Mouse (Mus musculus) myocyte (in vitro differentiated cells): ENCODE results near the gene Bcas3. TPM values are rescaled to one million over a fixed set of nuclear protein-coding genes. Genes with fewer than 3 reads are reported as not detected.

Experiments
- H3K27me3 ChIP-seq: one replicate; pipeline ENCODE4 v1.6.1; 2011; ENCODE audit not compliant: control insufficient read depth, insufficient read depth, insufficient read length
- H3K36me3 ChIP-seq: one replicate; pipeline ENCODE4 v1.6.1; 2011; ENCODE audit not compliant: control insufficient read depth, insufficient read depth
- H3K4me2 ChIP-seq: one replicate; pipeline ENCODE4 v1.6.1; 2011; ENCODE audit warnings: low read depth, control low read depth
- H3K4me3 ChIP-seq: one replicate; pipeline ENCODE4 v1.5.1; 2011; ENCODE audit warnings: mild to moderate bottlenecking, control low read depth, moderate library complexity
- H3K79me2 ChIP-seq: one replicate; pipeline ENCODE4 v1.6.1; 2011; ENCODE audit not compliant: control insufficient read depth, insufficient read depth
- H3ac ChIP-seq: one replicate; pipeline ENCODE4 v1.6.1; 2011; ENCODE audit not compliant: control insufficient read depth, insufficient read length
- CEBPB ChIP-seq: IDR thresholded peaks from 2 replicates; pipeline ENCODE4 v1.6.1; 2011; ENCODE audit warnings: mild to moderate bottlenecking, moderate library complexity; ENCODE audit not compliant: poor library complexity, insufficient read depth, severe bottlenecking
- E2F4 ChIP-seq: IDR thresholded peaks from one replicate; pipeline ENCODE4 v1.6.1; 2011; ENCODE audit warnings: mild to moderate bottlenecking, control low read depth, moderate library complexity; ENCODE audit not compliant: insufficient read depth
- MAX ChIP-seq: IDR thresholded peaks from one replicate; pipeline ENCODE4 v1.6.1; 2011; ENCODE audit warnings: low read depth, mild to moderate bottlenecking, control low read depth
- MYOD1 ChIP-seq, 3 experiments: IDR thresholded peaks; one replicate each; pipeline ENCODE4 v1.6.1; 2011; ENCODE audit warnings: control low read depth in 2 of 3, low read depth in 2 of 3, mild to moderate bottlenecking in 2 of 3, moderate library complexity in 1 of 3; ENCODE audit not compliant: insufficient read length in 2 of 3, control insufficient read depth in 1 of 3
- MYOG ChIP-seq, 3 experiments: IDR thresholded peaks; one replicate each; pipeline ENCODE4 v1.6.1; 2011; ENCODE audit warnings: control low read depth in 2 of 3, low read depth in 2 of 3, mild to moderate bottlenecking in 2 of 3; ENCODE audit not compliant: insufficient read length in 2 of 3, control insufficient read depth in 1 of 3, insufficient read depth in 1 of 3
- POLR2A ChIP-seq: IDR thresholded peaks from one replicate; pipeline ENCODE4 v1.6.1; 2011; ENCODE audit warnings: low read depth, mild to moderate bottlenecking, control low read depth, moderate library complexity; ENCODE audit not compliant: insufficient read length
- POLR2AphosphoS2 ChIP-seq: IDR thresholded peaks from one replicate; pipeline ENCODE4 v1.6.1; 2011; ENCODE audit warnings: low read depth, control low read depth; ENCODE audit not compliant: insufficient read length
- REST ChIP-seq: IDR thresholded peaks from one replicate; pipeline ENCODE4 v1.6.1; 2011; ENCODE audit warnings: mild to moderate bottlenecking, control low read depth, moderate library complexity; ENCODE audit not compliant: insufficient read depth, insufficient read length
- SRF ChIP-seq: IDR thresholded peaks from one replicate; pipeline ENCODE4 v1.6.1; 2011; ENCODE audit warnings: low read depth; ENCODE audit not compliant: control insufficient read depth, insufficient read length
- TCF12 ChIP-seq: IDR thresholded peaks from one replicate; pipeline ENCODE4 v1.6.1; 2011; ENCODE audit warnings: mild to moderate bottlenecking, control low read depth; ENCODE audit not compliant: poor library complexity, insufficient read depth, severe bottlenecking
- TCF3 ChIP-seq: IDR thresholded peaks from one replicate; pipeline ENCODE4 v1.6.1; 2011; ENCODE audit warnings: low read depth, control low read depth; ENCODE audit not compliant: insufficient read length
- USF1 ChIP-seq: IDR thresholded peaks from one replicate; pipeline ENCODE4 v1.6.1; 2011; ENCODE audit warnings: low read depth, mild to moderate bottlenecking, control low read depth, moderate library complexity
- polyA plus RNA-seq: library from polyadenylated mRNA; unstranded; fragments of >200 nt; fragmentation: generic; extraction: Trizol; gene quantifications from one replicate; pipeline ENCODE4 v1.2.1, GENCODE M21; 2012; ENCODE audit warnings: missing spikeins

Bcas3 gene
- polyA plus RNA-seq, 1 experiment = 30.1 TPM

DNA sequence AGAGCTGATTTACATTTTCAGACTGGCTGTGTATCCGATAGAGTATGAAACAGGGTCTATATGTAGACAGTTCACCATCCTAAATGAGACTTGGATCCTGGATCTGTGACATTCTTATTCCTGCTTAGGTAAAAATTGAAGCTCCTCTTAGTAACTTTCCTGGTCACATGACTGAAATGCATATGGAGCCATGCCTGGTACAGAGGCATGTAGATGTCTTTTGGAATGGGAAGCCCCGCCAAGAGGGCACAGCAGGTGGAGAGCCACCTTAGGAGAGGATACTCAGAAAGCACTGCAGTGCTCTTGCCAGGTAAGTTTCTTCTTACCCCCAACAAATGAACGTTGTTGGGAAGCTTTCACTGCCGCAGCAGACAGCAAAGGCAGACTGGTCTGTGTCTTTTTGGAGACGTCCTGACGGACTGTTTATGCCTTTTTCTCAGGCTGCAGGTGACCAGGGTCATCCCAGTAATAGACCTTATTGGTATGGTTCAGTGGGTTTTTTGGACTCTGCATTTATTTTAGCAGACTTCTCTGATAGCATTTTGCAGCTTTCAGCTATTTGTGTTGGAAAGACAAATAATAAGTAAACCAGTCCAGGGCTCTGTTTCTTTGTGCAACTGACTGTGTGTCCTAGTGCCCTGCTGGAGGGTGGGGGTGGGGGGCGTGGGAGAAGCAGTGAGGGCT lies 292.3 kb downstream of the Bcas3 start:
- TF ChIP-seq SRF = no peak
- TF ChIP-seq MYOD1 (IDR thresholded peaks at IDR 0.05; ENCODE audit: control insufficient read depth in 1 of 3, insufficient read length in 2 of 3, low read depth in 2 of 3) = no peak
- Histone ChIP-seq H3ac (no peak overlapping the region), H3K4me3 (no peak overlapping the region), H3K36me3 (no peaks in the 10 kb centered on the region), H3K4me2 (no peak overlapping the region), H3K27me3 (no peaks in the 10 kb centered on the region), H3K79me2 (no peaks in the 10 kb centered on the region)

DNA sequence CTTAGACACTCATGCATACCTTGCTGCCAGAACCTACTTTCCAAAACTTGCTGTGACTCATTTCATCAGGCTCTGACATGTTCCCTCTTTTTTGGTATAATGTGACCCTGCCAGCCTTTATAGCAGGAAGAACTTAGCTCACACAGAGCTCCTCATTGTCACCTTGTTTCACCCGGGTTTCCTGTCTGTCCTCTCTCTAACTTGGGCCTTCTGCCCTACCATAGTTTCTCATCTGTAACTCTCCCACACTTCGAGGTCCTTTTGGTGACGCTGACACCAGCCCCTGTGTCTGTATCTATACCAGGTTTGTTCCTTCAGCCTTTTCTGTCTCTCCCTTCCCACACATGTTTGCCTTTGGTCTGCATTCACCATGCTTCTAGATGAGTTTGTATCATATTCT lies 295.9 kb downstream of the Bcas3 start:
- Histone ChIP-seq H3K4me2 (no peak overlapping the region), H3K27me3 (no peaks in the 10 kb centered on the region), H3K79me2 (no peaks in the 10 kb centered on the region), H3K36me3 (no peaks in the 10 kb centered on the region), H3ac (no peak overlapping the region), H3K4me3 (no peak overlapping the region)
- TF ChIP-seq MYOG (IDR thresholded peaks at IDR 0.05; ENCODE audit: control insufficient read depth in 1 of 3, insufficient read depth in 1 of 3, insufficient read length in 2 of 3, low read depth in 2 of 3) = no peak
- TF ChIP-seq REST = no peak
- TF ChIP-seq TCF12 = no peak
- TF ChIP-seq SRF = no peak
- TF ChIP-seq POLR2AphosphoS2 = no peak
- no peak for TF ChIP-seq MAX
- no peak for TF ChIP-seq CEBPB
- TF ChIP-seq MYOD1 (IDR thresholded peaks at IDR 0.05; ENCODE audit: control insufficient read depth in 1 of 3, insufficient read length in 2 of 3, low read depth in 2 of 3) = no peak

DNA sequence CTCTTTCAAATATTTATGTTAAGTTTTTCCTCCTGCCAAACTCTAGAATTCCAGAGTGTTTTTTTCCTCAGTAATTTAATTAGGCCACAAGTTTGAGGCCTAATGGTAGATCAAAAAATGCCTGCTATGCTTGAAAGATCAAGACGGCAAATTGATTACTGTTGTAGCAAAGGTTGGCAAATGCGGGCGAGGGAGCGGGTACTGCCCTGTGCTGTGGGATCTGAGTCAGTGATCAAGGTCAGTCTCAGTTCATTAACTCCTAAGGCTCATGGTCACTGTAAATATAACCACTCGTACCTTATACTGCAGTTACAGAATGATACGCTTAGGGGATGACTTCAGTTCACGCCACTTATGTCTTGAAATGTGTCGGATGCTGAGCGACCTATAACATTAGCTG lies 296.4 kb downstream of the Bcas3 start:
- Histone ChIP-seq H3K79me2 (no peaks in the 10 kb centered on the region), H3K27me3 (no peaks in the 10 kb centered on the region), H3K36me3 (no peaks in the 10 kb centered on the region), H3ac (no peak overlapping the region), H3K4me2 (no peak overlapping the region), H3K4me3 (no peak overlapping the region)
- no peak for TF ChIP-seq SRF
- no peak for TF ChIP-seq TCF3

DNA sequence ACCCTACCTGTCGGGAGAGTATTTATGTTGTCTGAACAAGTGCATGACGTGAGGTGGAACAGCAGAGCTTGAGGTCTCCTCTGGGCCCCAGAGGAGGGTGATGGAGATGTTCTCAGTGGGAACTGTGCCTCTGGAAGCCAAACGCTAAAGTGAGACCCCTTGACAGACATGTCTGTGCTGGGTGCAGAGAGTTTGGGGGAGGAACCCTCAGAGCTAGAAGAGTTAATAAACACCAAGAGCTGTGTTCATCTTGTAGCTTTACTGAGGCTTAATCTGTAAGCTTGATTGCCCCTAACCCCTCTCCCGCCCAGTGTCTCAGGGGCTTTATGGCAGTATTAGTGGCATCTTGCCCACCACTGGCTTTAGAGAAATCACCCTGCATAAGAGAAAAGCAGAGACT lies 304.5 kb downstream of the Bcas3 start:
- Histone ChIP-seq H3K4me3 (no peak overlapping the region), H3K36me3 (no peaks in the 10 kb centered on the region), H3K79me2 (no peaks in the 10 kb centered on the region), H3K4me2 (no peak overlapping the region), H3K27me3 (no peaks in the 10 kb centered on the region), H3ac (no peak overlapping the region)
- no peak for TF ChIP-seq TCF12
- TF ChIP-seq MYOG (IDR thresholded peaks at IDR 0.05; ENCODE audit: control insufficient read depth in 1 of 3, insufficient read depth in 1 of 3, insufficient read length in 2 of 3, low read depth in 2 of 3) = no peak
- no peak for TF ChIP-seq MYOD1 (IDR thresholded peaks at IDR 0.05; ENCODE audit: control insufficient read depth in 1 of 3, insufficient read length in 2 of 3, low read depth in 2 of 3)
- TF ChIP-seq REST = no peak
- TF ChIP-seq E2F4 = no peak
- no peak for TF ChIP-seq SRF

DNA sequence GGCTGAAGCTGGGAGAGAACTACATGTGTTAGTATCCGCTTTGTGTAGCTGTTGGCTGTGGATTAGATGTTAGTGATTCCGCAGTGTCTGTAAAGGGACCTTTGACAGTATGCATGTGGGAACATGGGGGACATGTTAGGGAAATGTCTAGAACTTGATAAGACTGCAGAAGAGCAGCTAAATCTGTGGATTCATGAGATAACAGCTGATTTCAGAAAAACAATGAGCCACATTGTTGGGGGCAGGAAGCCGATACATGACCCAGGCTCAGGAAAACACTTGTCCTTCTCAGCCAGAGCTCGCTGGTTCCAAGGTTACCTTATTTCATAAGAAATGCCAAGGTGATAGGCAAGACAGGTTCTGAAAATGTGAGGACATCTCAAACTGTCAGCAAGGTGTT lies 307.3 kb downstream of the Bcas3 start:
- no peak overlapping the region for H3ac ChIP-seq
- no peak overlapping the region for H3K4me3 ChIP-seq
- no peaks in the 10 kb centered on the region for H3K79me2 ChIP-seq
- no peaks in the 10 kb centered on the region for H3K36me3 ChIP-seq
- no peak for TF ChIP-seq TCF3
- no peak for TF ChIP-seq POLR2AphosphoS2
- TF ChIP-seq REST = no peak
- no peak for TF ChIP-seq SRF
- no peak for TF ChIP-seq USF1
- no peak for TF ChIP-seq CEBPB
- no peak for TF ChIP-seq MYOG (IDR thresholded peaks at IDR 0.05; ENCODE audit: control insufficient read depth in 1 of 3, insufficient read depth in 1 of 3, insufficient read length in 2 of 3, low read depth in 2 of 3)
- TF ChIP-seq POLR2A = no peak
- no peak for TF ChIP-seq MAX
- TF ChIP-seq TCF12 = no peak
- no peak for TF ChIP-seq MYOD1 (IDR thresholded peaks at IDR 0.05; ENCODE audit: control insufficient read depth in 1 of 3, insufficient read length in 2 of 3, low read depth in 2 of 3)
- TF ChIP-seq E2F4 = no peak
- H3K27me3 ChIP-seq = no peaks in the 10 kb centered on the region
- H3K4me2 ChIP-seq = no peak overlapping the region
